Mouse (Mus musculus) forebrain, embryonic 11.5 days (tissue): ENCODE measurements around the gene Slc27a2. TPM values are rescaled to one million over a fixed set of nuclear protein-coding genes. Genes with fewer than 3 reads are reported as not detected.

ENCODE experiments used
- ATAC-seq: fragments of 200-750 bp; cut with Nextera tagmentation; replicated peaks from 2 replicates; pipeline ENCODE4 v1.8.0; 2017; ENCODE audit warnings: moderate TSS enrichment; ENCODE audit not compliant: low FRiP score
- DNase-seq: peaks from one replicate; pipeline ENCODE4 v3.0.0-alpha.2; 2017; ENCODE audit warnings: low spot score
- H3K27ac ChIP-seq: fragments of 300-500 bp; sonication (generic); 2 replicates; pipeline ENCODE4 v1.5.1; 2014; ENCODE audit warnings: low read depth, low read length
- H3K27me3 ChIP-seq: fragments of 300-500 bp; sonication (generic); 2 replicates; pipeline ENCODE4 v1.6.1; 2014; ENCODE audit warnings: mild to moderate bottlenecking, low read length, mixed read lengths; ENCODE audit not compliant: control insufficient read depth, insufficient read depth
- H3K36me3 ChIP-seq: fragments of 300-500 bp; sonication (generic); 2 replicates; pipeline ENCODE4 v1.6.1; 2014; ENCODE audit warnings: mild to moderate bottlenecking, low read length, moderate library complexity, mixed read lengths; ENCODE audit not compliant: control insufficient read depth, insufficient read depth
- H3K4me1 ChIP-seq: fragments of 300-500 bp; sonication (generic); replicated peaks from 2 replicates; pipeline ENCODE4 v1.6.1; 2014; ENCODE audit warnings: low read length, mixed read lengths; ENCODE audit not compliant: control insufficient read depth, insufficient read depth
- H3K4me2 ChIP-seq: fragments of 300-500 bp; sonication (generic); 2 replicates; pipeline ENCODE4 v1.6.1; 2014; ENCODE audit warnings: low read depth, mild to moderate bottlenecking, low read length, moderate library complexity, mixed read lengths; ENCODE audit not compliant: severe bottlenecking
- H3K4me3 ChIP-seq: fragments of 300-500 bp; sonication (generic); 2 replicates; pipeline ENCODE4 v1.5.1; 2014; ENCODE audit warnings: low read depth, low read length
- H3K9ac ChIP-seq: fragments of 300-500 bp; sonication (generic); 2 replicates; pipeline ENCODE4 v1.6.1; 2014; ENCODE audit warnings: low read length
- H3K9me3 ChIP-seq: fragments of 300-500 bp; sonication (generic); 2 replicates; pipeline ENCODE4 v1.6.1; 2016; ENCODE audit warnings: low read length, mixed read lengths; ENCODE audit not compliant: control insufficient read depth
- WGBS: fragments of 180-500 bp; shearing (Covaris S2); extraction: QIAGEN DNeasy Blood & Tissue Kit; methylation state at CpG from one replicate; pipeline ENCODE4 v1.1.7; 2014; 5-methylcytosine and 5-hydroxymethylcytosine counted together
- polyA plus RNA-seq: library from polyadenylated mRNA; unstranded; fragments of >200 nt; fragmentation: Nextera tagmentation; extraction: Ambion mirVana; gene quantifications from 2 replicates; pipeline ENCODE4 v1.2.1, GENCODE M21; 2014

Slc27a2 gene
- polyA plus RNA-seq, 1 experiment from 2014 or later, result 4.8 TPM

DNA sequence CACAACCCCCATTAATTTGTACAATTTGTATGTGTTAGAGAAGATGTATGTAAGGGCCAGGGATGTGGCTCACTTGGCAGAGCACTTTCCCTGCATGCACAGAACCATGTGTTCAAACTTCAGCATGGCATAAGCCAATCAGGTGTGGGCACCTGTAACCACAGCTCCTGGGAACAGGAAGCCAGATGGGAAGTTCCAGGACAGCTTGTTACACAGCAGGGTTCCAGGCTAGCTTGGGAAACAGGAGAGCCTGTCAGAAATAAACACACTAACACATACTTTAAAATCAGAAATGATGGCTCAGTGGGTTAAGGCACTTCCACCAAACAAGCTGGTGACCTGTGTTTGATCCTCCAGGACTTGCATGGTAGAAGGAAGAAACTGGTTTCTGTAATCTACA is 70.9 kb downstream of the Slc27a2 start:
- Histone ChIP-seq H3K9ac (no peak overlapping the region), H3K27me3 (no peaks in the 10 kb centered on the region), H3K9me3 (no peaks in the 10 kb centered on the region), H3K27ac (no peak overlapping the region), H3K4me2 (no peak overlapping the region), H3K36me3 (no peaks in the 10 kb centered on the region), H3K4me1 (0 out of 2 replicates have a peak, but pooled peaks cover 1% of the 10 kb centered on the region), H3K4me3 (no peak overlapping the region)
- ATAC-seq (no peak), DNase-seq (no peak)

DNA sequence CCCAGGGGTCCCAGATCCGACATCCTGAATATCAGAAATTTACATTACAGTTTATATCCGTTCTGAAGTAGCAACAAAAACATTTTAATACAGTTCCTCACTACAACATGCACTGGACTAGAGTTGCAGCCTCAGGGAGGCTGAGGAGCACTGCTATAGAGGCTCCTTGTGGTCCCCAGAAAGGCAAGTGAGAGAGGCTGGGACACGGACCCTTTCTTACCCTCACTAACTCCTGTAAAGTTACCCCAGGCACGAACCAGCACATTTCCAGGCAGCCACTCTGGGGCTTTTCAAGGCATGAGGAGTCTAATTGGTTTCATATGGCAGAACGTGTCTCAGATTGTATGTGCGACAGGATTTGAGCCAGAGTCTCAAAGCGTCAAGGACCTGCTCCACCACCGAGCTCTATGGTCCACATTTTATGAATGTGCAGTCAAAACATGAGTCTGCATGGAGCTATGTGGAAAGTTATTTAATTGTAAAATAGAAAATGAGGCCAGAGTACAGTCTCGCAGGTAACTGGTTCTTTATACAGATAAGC is 76.3 kb downstream of the Slc27a2 start:
- DNase-seq, result no peak
- Histone ChIP-seq H3K36me3 (no peaks in the 10 kb centered on the region), H3K9ac (no peak overlapping the region), H3K27ac (no peak overlapping the region), H3K27me3 (no peaks in the 10 kb centered on the region), H3K9me3 (no peaks in the 10 kb centered on the region), H3K4me3 (no peak overlapping the region), H3K4me1 (no peaks in the 10 kb centered on the region), H3K4me2 (no peak overlapping the region)
- no peak for ATAC-seq
- 85% methylated on average over 9 of the region's 9 CpGs for WGBS

- DNase-seq (no peak), ATAC-seq (no peak)
- no peak overlapping the region for H3K4me2 ChIP-seq
- no peaks in the 10 kb centered on the region for H3K4me1 ChIP-seq
- 93% methylated on average over 2 of the region's 2 CpGs for WGBS
- no peak overlapping the region for H3K9ac ChIP-seq
- no peaks in the 10 kb centered on the region; the same call in 1 of the 2 replicates for H3K36me3 ChIP-seq
- no peaks in the 10 kb centered on the region for H3K27me3 ChIP-seq
- H3K9me3 ChIP-seq, result no peaks in the 10 kb centered on the region
- no peak overlapping the region for H3K27ac ChIP-seq
- H3K4me3 ChIP-seq, result no peak overlapping the region
Measured at GRCm38 (mm10) chr2:126633165-126633564, 81.0 kb downstream of the Slc27a2 start.

- H3K9me3 ChIP-seq, result no peaks in the 10 kb centered on the region; the same call in 1 of the 2 replicates
- no peak overlapping the region for H3K9ac ChIP-seq
- H3K4me2 ChIP-seq, result no peak overlapping the region
- no peak overlapping the region for H3K27ac ChIP-seq
- no peak for DNase-seq
- peaks cover 10% of the 10 kb centered on the region for H3K36me3 ChIP-seq
- 87% methylated on average over 12 of the region's 12 CpGs for WGBS
- no peak for ATAC-seq
- H3K4me3 ChIP-seq, result no peak overlapping the region
- H3K27me3 ChIP-seq, result no peaks in the 10 kb centered on the region
- no peaks in the 10 kb centered on the region for H3K4me1 ChIP-seq
Measured at GRCm38 (mm10) chr2:126635939-126636823, 84.0 kb downstream of the Slc27a2 start.

Other genes starting within 250 kb of the Slc27a2 start
- 0.44 and 0.49 TPM in 2 replicates for gene Atp8b4, start 51.7 kb upstream of the Slc27a2 start, polyA plus RNA-seq
- 0.72 and 0.75 TPM in 2 replicates for gene Hdc, start 66.9 kb downstream of the Slc27a2 start, polyA plus RNA-seq
- gene Gabpb1, start 123.9 kb downstream of the Slc27a2 start, polyA plus RNA-seq, result 78.5 and 87.1 TPM in 2 replicates
- gene Usp8, start 154.9 kb downstream of the Slc27a2 start, polyA plus RNA-seq, result 45.7 and 50.6 TPM in 2 replicates
- gene Usp50, start 231.1 kb downstream of the Slc27a2 start, polyA plus RNA-seq, result 2.9 and 4.0 TPM in 2 replicates